Mouse (Mus musculus) limb, embryonic 10.5 days (tissue): Measurements from ENCODE around the gene Ush2a. TPM values are rescaled to one million over a fixed set of nuclear protein-coding genes. Genes with fewer than 3 reads are reported as not detected.

Source experiments
- DNase-seq: peaks from one replicate; pipeline ENCODE4 v3.0.0-alpha.2; 2017; ENCODE audit warnings: low spot score
- H3K27ac ChIP-seq: fragments of 300-500 bp; sonication (generic); 2 replicates; pipeline ENCODE4 v1.5.1; 2016; ENCODE audit warnings: mild to moderate bottlenecking
- H3K27me3 ChIP-seq: fragments of 300-500 bp; sonication (generic); 2 replicates; pipeline ENCODE4 v1.6.1; 2016; ENCODE audit warnings: low read depth, mild to moderate bottlenecking; ENCODE audit not compliant: poor library complexity, severe bottlenecking
- H3K36me3 ChIP-seq: fragments of 300-500 bp; sonication (generic); 2 replicates; pipeline ENCODE4 v1.6.1; 2016; ENCODE audit warnings: mild to moderate bottlenecking, moderate library complexity
- H3K4me1 ChIP-seq: fragments of 300-500 bp; sonication (generic); 2 replicates; pipeline ENCODE4 v1.6.1; 2016
- H3K4me3 ChIP-seq: fragments of 300-500 bp; sonication (generic); 2 replicates; pipeline ENCODE4 v1.5.1; 2016; ENCODE audit warnings: mild to moderate bottlenecking, moderate library complexity
- H3K9me3 ChIP-seq: fragments of 300-500 bp; sonication (generic); replicated peaks from 2 replicates; pipeline ENCODE4 v1.6.1; 2016; ENCODE audit warnings: mild to moderate bottlenecking
- WGBS: fragments of 180-500 bp; shearing (Covaris S2); methylation state at CpG from one replicate; pipeline ENCODE4 v1.1.7; 2016; 5-methylcytosine and 5-hydroxymethylcytosine counted together
- polyA plus RNA-seq: library from polyadenylated mRNA; unstranded; fragments of >200 nt; fragmentation: Nextera tagmentation; extraction: Ambion mirVana; gene quantifications from 2 replicates; pipeline ENCODE4 v1.2.1, GENCODE M21; 2016

Ush2a gene
- polyA plus RNA-seq, 1 experiment from 2014 or later, result 0.03 TPM

- H3K36me3 ChIP-seq, result no peaks in the 10 kb centered on the region
- no peaks in the 10 kb centered on the region for H3K4me1 ChIP-seq
- no peaks in the 10 kb centered on the region for H3K9me3 ChIP-seq
- DNase-seq, result no peak
- no peaks in the 10 kb centered on the region for H3K27me3 ChIP-seq
- H3K27ac ChIP-seq, result no peak overlapping the region
- H3K4me3 ChIP-seq, result no peak overlapping the region
- WGBS, result 82% methylated on average over 8 of the region's 8 CpGs
Measured at GRCm38 (mm10) chr1:188407613-188408386, 146.0 kb downstream of the Ush2a start.

DNA sequence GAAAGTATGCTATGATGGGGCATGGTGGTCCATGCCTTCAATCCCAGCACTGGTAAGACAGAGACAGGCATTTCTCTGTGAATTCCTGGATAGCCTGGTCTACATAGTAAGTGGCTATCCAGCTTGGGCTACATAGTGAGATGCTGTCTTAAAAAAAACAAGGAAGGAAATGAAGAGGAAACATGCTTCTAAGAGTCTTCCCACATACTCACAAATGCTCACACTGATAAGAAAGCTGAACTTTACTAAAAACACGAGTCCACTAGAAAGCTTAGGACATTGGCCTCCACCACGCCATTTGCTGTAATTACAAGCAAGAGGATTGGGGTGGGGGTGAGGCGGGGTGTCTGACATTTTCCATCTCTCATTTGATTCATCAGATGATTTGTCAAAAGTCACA, 148.7 kb downstream of the Ush2a start:
- H3K36me3 ChIP-seq, result no peaks in the 10 kb centered on the region
- H3K27ac ChIP-seq, result no peak overlapping the region
- no peak overlapping the region for H3K4me3 ChIP-seq
- no peaks in the 10 kb centered on the region for H3K27me3 ChIP-seq
- H3K9me3 ChIP-seq, result no peaks in the 10 kb centered on the region
- 87% methylated on average over 3 of the region's 3 CpGs for WGBS
- H3K4me1 ChIP-seq, result 0 out of 2 replicates have a peak, but pooled peaks cover 5% of the 10 kb centered on the region
- no peak for DNase-seq

DNA sequence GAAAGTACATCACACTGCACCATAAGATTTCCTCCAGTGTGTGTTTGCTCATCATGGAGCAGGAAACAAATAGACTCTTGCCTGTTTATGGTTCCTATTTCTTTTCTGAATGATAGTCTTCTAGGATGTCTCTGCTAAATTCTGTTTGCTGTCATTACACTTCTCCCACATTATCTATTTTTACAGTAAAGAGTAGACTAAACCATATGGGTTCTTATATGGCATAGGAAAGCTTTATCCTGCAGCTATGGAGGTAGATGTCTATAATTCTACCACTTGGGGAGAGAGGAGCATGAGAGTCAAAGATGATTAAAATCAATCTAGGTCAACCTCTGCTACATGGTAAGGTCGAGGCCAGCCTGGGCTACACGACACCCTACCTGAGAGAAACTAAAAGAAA, 158.7 kb downstream of the Ush2a start:
- WGBS, result 91% methylated on average over 2 of the region's 2 CpGs
- DNase-seq, result no peak
- no peak overlapping the region for H3K27ac ChIP-seq

GRCm38 (mm10) chr1:188428172-188428571, 166.3 kb downstream of the Ush2a start:
- no peaks in the 10 kb centered on the region for H3K4me1 ChIP-seq
- H3K27me3 ChIP-seq, result no peaks in the 10 kb centered on the region
- no peaks in the 10 kb centered on the region for H3K36me3 ChIP-seq
- H3K4me3 ChIP-seq, result no peak overlapping the region
- H3K9me3 ChIP-seq, result no peaks in the 10 kb centered on the region
- WGBS, result 88% methylated on average over 6 of the region's 6 CpGs
- H3K27ac ChIP-seq, result no peak overlapping the region
- DNase-seq, result no peak

More for the DNA sequence above, 158.7 kb downstream of the Ush2a start:
- peaks cover 8% of the 10 kb centered on the region for H3K4me1 ChIP-seq
- no peak overlapping the region for H3K4me3 ChIP-seq
- no peaks in the 10 kb centered on the region for H3K9me3 ChIP-seq
- H3K27me3 ChIP-seq, result no peaks in the 10 kb centered on the region
- no peaks in the 10 kb centered on the region for H3K36me3 ChIP-seq

DNA sequence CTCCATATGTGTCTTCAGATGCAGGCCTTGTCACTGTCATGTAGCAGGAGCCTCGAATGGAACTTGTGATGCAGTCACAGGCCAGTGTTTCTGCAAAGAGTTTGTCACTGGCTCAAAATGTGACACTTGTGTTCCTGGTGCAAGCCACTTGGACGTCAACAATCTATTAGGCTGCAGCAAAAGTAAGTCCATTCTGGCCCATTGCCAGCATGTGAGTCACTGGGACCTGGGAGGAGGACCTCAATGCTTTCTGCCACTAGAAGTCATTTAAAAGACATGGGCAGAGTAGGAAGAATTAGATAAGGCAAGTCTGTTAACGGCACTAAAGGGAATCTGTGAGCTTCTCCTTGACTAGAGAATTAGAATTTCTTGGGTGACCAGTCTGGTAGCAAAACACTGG, 168.9 kb downstream of the Ush2a start:
- H3K4me3 ChIP-seq, result no peak overlapping the region

GRCm38 (mm10) chr1:188447964-188448363, 186.1 kb downstream of the Ush2a start:
- H3K27me3 ChIP-seq, result no peaks in the 10 kb centered on the region
- H3K9me3 ChIP-seq, result no peaks in the 10 kb centered on the region
- no peaks in the 10 kb centered on the region for H3K36me3 ChIP-seq
- no peaks in the 10 kb centered on the region for H3K4me1 ChIP-seq
- WGBS, result 80% methylated on average over 5 of the region's 5 CpGs
- H3K4me3 ChIP-seq, result no peak overlapping the region
- no peak for DNase-seq
- H3K27ac ChIP-seq, result no peak overlapping the region

More for the DNA sequence above, 168.9 kb downstream of the Ush2a start:
- no peak overlapping the region for H3K27ac ChIP-seq
- H3K27me3 ChIP-seq, result no peaks in the 10 kb centered on the region
- no peak for DNase-seq
- H3K4me1 ChIP-seq, result no peaks in the 10 kb centered on the region
- WGBS, result 86% methylated on average over 3 of the region's 3 CpGs
- H3K36me3 ChIP-seq, result no peaks in the 10 kb centered on the region
- H3K9me3 ChIP-seq, result no peaks in the 10 kb centered on the region

- Histone ChIP-seq H3K4me3 (no peak overlapping the region), H3K9me3 (no peaks in the 10 kb centered on the region), H3K36me3 (no peaks in the 10 kb centered on the region), H3K27me3 (peaks cover 20% of the 10 kb centered on the region), H3K27ac (no peak overlapping the region), H3K4me1 (peaks cover 28% of the 10 kb centered on the region)
- no peak for DNase-seq
- 60% methylated on average over 13 of the region's 13 CpGs for WGBS
Measured at GRCm38 (mm10) chr1:188456466-188457175, 194.8 kb downstream of the Ush2a start.

- H3K9me3 ChIP-seq, result no peaks in the 10 kb centered on the region
- H3K4me3 ChIP-seq, result no peak overlapping the region
- no peak for DNase-seq
- H3K27ac ChIP-seq, result no peak overlapping the region
- peaks cover 20% of the 10 kb centered on the region for H3K27me3 ChIP-seq
- no peaks in the 10 kb centered on the region for H3K36me3 ChIP-seq
- peaks cover 28% of the 10 kb centered on the region for H3K4me1 ChIP-seq
- 26% methylated on average over 13 of the region's 13 CpGs for WGBS
Measured at GRCm38 (mm10) chr1:188457221-188458008, 195.6 kb downstream of the Ush2a start.

DNA sequence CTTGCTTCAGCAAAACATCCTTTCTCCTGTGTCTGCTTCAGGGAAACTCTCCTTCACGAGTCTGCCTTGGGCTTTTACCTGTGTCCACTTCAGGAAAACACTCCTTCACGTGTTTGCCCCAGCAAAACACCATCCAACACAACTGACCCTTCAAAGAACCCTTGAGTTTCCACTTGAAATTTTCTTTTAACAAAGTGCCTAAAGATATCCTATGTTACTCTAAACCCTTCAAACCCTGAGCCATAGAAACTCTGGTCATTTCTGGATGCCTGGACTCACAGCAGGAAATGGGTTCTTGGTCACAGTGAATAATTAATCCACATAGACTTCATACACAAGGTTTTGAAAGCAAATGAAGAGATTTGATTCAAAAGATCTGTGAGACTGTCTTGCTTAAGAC, 199.4 kb downstream of the Ush2a start:
- Histone ChIP-seq H3K36me3 (no peaks in the 10 kb centered on the region), H3K9me3 (no peaks in the 10 kb centered on the region), H3K4me1 (peaks cover 28% of the 10 kb centered on the region), H3K27ac (no peak overlapping the region), H3K27me3 (no peaks in the 10 kb centered on the region), H3K4me3 (no peak overlapping the region)
- DNase-seq, result no peak
- 83% methylated on average over 2 of the region's 2 CpGs for WGBS

DNA sequence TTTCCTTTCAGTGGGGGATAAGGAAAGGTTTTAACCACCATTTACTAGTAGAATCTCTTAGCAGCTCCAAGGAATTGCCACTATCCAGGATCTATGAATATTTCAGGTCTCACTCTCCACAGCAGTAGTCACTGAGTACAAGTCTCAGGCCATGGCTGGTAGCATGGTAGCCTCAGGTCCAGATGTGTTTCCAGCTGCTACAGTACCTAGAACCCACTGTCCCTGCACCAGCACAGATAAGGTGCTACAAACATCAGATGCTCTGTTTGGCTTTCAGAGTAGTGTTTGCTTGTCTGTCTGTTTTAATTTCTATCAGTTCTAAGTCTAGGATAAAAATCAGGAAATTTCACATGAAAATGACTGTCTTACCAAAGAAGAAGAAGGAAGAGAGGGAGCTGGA, 202.8 kb downstream of the Ush2a start:
- Histone ChIP-seq H3K27ac (no peak overlapping the region), H3K4me3 (no peak overlapping the region), H3K9me3 (no peaks in the 10 kb centered on the region), H3K4me1 (no peaks in the 10 kb centered on the region), H3K27me3 (no peaks in the 10 kb centered on the region), H3K36me3 (no peaks in the 10 kb centered on the region)
- DNase-seq, result no peak

GRCm38 (mm10) chr1:188468371-188468783, 206.6 kb downstream of the Ush2a start:
- no peaks in the 10 kb centered on the region for H3K36me3 ChIP-seq
- no peak for DNase-seq
- no peak overlapping the region for H3K4me3 ChIP-seq
- no peaks in the 10 kb centered on the region for H3K9me3 ChIP-seq
- no peak overlapping the region for H3K27ac ChIP-seq
- H3K27me3 ChIP-seq, result no peaks in the 10 kb centered on the region
- WGBS, result 86% methylated on average over 10 of the region's 10 CpGs
- H3K4me1 ChIP-seq, result no peaks in the 10 kb centered on the region

GRCm38 (mm10) chr1:188504958-188505357, 243.1 kb downstream of the Ush2a start:
- H3K36me3 ChIP-seq, result no peaks in the 10 kb centered on the region
- no peaks in the 10 kb centered on the region for H3K9me3 ChIP-seq
- no peaks in the 10 kb centered on the region for H3K27me3 ChIP-seq
- no peak overlapping the region for H3K27ac ChIP-seq
- 93% methylated on average over 5 of the region's 5 CpGs for WGBS
- H3K4me1 ChIP-seq, result peaks cover 3% of the 10 kb centered on the region; the same call in 1 of the 2 replicates
- no peak for DNase-seq
- no peak overlapping the region for H3K4me3 ChIP-seq

DNA sequence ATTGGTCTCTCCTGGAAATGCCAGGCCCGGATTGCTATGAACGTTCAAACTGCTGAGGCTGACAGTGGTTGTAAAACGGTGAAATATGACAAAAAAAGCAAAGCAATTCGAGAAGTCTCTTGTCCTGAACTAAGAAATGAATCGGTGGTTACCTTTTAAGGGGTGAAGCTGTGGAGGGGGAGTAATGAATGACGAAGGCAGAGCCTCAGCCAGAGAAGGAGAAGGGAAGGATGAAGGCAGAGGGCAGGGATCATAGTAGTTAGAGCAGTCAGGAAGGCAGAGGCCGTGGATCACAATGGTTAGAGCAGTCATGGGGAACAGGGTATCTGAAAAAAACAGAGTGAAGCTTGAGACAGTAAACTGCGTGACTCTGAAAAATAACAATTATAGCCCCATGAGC, 257.0 kb downstream of the Ush2a start:
- WGBS, result 75% methylated on average over 8 of the region's 8 CpGs
- H3K27me3 ChIP-seq, result no peaks in the 10 kb centered on the region
- peak; percentile 5 for DNase-seq
- H3K4me1 ChIP-seq, result no peaks in the 10 kb centered on the region
- H3K27ac ChIP-seq, result no peak overlapping the region
- no peak overlapping the region for H3K4me3 ChIP-seq
- H3K9me3 ChIP-seq, result no peaks in the 10 kb centered on the region
- no peaks in the 10 kb centered on the region for H3K36me3 ChIP-seq
